Mouse (Mus musculus) thymus, postnatal 25 days (tissue): ENCODE results near the gene Slc16a14.

Experiments used
- DNase-seq: peaks from one replicate; pipeline ENCODE4 v3.0.0; 2022

The Slc16a14 gene

DNA sequence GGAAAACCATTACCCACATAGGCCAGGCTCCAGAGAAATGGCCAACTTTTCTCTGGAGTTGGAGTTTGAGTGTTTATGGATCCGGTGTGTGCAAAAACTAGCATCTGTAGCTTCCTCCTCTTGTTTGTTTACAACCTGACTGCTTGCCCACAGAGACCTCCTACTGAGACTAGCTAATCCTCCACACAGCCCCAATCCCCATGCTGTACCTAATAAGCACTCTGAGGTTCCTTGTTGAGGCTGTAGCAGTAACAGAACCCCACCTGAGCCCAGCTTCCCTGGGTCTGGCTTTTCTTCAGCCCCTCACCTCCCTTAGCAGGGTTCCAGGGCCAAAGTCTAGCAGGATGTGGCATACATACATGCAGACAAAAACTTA, 73.7 kb downstream of the Slc16a14 start:
- no peak for DNase-seq

DNA sequence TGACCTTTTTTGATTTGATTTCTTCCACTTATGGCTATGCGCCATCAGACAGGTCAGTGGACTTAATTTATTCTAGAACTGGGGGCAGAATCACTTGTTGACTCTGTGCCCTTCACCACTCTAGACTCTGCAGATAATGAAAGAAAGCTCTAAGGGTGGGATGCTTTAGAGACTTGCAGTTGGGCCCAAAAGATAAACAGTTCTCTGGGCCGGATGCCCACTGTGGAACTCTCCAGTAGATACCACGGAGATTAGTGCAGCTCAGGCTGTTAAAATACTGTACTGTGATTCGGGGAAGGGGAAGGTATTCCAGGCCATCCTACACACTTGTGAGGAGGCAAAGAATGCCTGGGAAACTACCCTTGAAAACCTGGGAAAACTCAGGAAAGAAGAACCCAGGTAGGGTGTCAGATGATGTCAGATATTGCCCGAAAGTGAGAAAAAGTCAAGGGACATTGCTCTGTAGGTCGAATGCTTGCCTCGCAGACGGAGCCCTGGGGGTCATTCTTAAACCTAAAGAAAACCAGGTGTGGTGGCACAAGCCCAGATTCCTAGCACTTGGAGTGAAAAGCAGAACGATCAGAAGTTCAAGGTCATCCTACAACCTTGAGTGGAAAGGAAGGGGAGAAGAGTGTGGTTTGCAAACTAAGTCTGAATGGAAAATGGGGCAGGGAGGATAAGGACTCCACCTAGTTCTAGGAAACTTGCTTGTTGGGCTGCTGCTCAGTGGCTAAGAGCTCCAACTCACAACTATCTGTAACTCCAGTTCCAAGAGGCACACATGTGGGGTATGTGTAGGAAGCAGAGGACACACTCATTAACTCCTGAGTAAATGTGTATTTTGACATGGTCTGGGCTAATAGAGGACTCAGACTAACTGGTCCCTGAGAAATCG, 74.3 kb downstream of the Slc16a14 start:
- no peak for DNase-seq

DNA sequence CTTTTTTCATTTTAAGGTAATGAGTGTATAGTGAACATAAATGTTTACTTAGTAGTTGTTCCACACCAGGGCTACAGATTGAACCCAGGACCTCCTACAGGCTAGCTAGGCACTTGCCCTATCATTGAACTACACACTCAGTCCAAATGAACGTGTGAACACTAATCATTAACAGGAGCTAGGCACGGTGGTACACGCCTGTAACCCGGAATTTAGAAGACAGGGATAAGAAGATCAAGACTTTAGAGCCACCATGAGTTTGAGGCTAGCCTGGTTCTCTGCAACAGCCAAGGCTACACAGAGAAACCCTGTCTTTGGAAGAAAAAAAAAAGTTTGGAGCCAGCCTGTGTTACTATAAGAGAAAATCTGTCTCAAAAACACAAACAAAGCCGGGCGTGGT, 75.3 kb downstream of the Slc16a14 start:
- DNase-seq = no peak
